Mouse (Mus musculus) CH12.LX (cell line): ENCODE results near the gene Hypk. TPM values are rescaled to one million over a fixed set of nuclear protein-coding genes. Genes with fewer than 3 reads are reported as not detected.

Experiments used
- DNase-seq: peaks from one replicate; pipeline ENCODE4 v3.0.0-alpha.2; 2013; ENCODE audit errors: extremely low read depth
- H3K27ac ChIP-seq: 2 replicates; pipeline ENCODE4 v1.5.1; 2012; ENCODE audit warnings: low read depth, mild to moderate bottlenecking, control low read depth, moderate library complexity; ENCODE audit not compliant: insufficient read depth
- H3K27me3 ChIP-seq: replicated peaks from 2 replicates; pipeline ENCODE3; 2012; ENCODE audit warnings: inconsistent platforms
- H3K36me3 ChIP-seq, 2 experiments: replicated peaks in 1 of 2; 2 replicates each; pipeline versions ENCODE3 to v1.6.1; 2012; ENCODE audit warnings: inconsistent platforms in 1 of 2, low read length in 1 of 2, mild to moderate bottlenecking in 1 of 2, mixed read lengths in 1 of 2, moderate library complexity in 1 of 2; ENCODE audit not compliant: control insufficient read depth in 1 of 2, insufficient read depth in 1 of 2
- H3K4me1 ChIP-seq, 2 experiments: 2 replicates each; pipeline ENCODE4 v1.6.1; 2012; ENCODE audit warnings: inconsistent platforms in 1 of 2, moderate library complexity in 1 of 2; ENCODE audit not compliant: insufficient read depth in 2 of 2, control insufficient read depth in 1 of 2
- H3K4me2 ChIP-seq: 2 replicates; pipeline ENCODE4 v1.6.1; 2012; ENCODE audit warnings: low read depth, mild to moderate bottlenecking, control low read depth; ENCODE audit not compliant: poor library complexity, insufficient read depth, severe bottlenecking
- H3K4me3 ChIP-seq, 3 experiments: fragments of 150-350 bp in 1 of 3; sonication (generic) in 1 of 3; replicated peaks in 1 of 3; 2 replicates each; pipeline versions ENCODE3 to v1.5.1; 2011 to 2012; ENCODE audit warnings: low read depth in 2 of 3, low read length in 2 of 3, mild to moderate bottlenecking in 2 of 3, moderate library complexity in 2 of 3, control low read depth in 1 of 3, improper control_type of control experiment in 1 of 3, inconsistent platforms in 1 of 3, mixed read lengths in 1 of 3; ENCODE audit not compliant: poor library complexity in 1 of 3
- H3K79me2 ChIP-seq: replicated peaks from 2 replicates; pipeline ENCODE4 v1.6.1; 2012; ENCODE audit warnings: mild to moderate bottlenecking, moderate library complexity; ENCODE audit not compliant: control insufficient read depth, poor library complexity, insufficient read depth, severe bottlenecking; ENCODE audit errors: extremely low read depth
- H3K9ac ChIP-seq: 2 replicates; pipeline ENCODE4 v1.6.1; 2012; ENCODE audit warnings: low read depth, mild to moderate bottlenecking, control low read depth, moderate library complexity; ENCODE audit not compliant: insufficient read depth
- H3K9me3 ChIP-seq: replicated peaks from 2 replicates; pipeline ENCODE3; 2012; ENCODE audit warnings: low read length, inconsistent platforms, mixed read lengths
- CHD1 ChIP-seq: IDR thresholded peaks from 2 replicates; pipeline ENCODE4 v1.6.1; 2012; ENCODE audit warnings: low read depth, low read length, improper control_type of control experiment, inconsistent platforms
- CHD2 ChIP-seq: IDR thresholded peaks from 2 replicates; pipeline ENCODE4 v1.6.1; 2011; ENCODE audit warnings: low read length, improper control_type of control experiment
- CTCF ChIP-seq, 2 experiments: IDR thresholded peaks in 1 of 2; conservative IDR thresholded peaks in 1 of 2; 2 replicates each; pipeline ENCODE4 v1.5.1; 2011 to 2012; ENCODE audit warnings: low read depth in 2 of 2, low read length in 2 of 2, improper control_type of control experiment in 1 of 2, inconsistent platforms in 1 of 2, mild to moderate bottlenecking in 1 of 2, moderate library complexity in 1 of 2
- E2F4 ChIP-seq: IDR thresholded peaks from 2 replicates; pipeline ENCODE4 v1.6.1; 2011; ENCODE audit warnings: low read depth, low read length, improper control_type of control experiment; ENCODE audit not compliant: insufficient replicate concordance
- ELF1 ChIP-seq: IDR thresholded peaks from 2 replicates; pipeline ENCODE4 v1.6.1; 2014; ENCODE audit warnings: low read depth, mild to moderate bottlenecking, inconsistent platforms, low read length, improper control_type of control experiment
- EP300 ChIP-seq: IDR thresholded peaks from 2 replicates; pipeline ENCODE4 v1.6.1; 2011; ENCODE audit warnings: low read length, improper control_type of control experiment
- ETS1 ChIP-seq: conservative IDR thresholded peaks from 2 replicates; pipeline ENCODE4 v1.6.1; 2012; ENCODE audit warnings: low read depth, mild to moderate bottlenecking, inconsistent platforms, low read length, improper control_type of control experiment, moderate library complexity
- GABPA ChIP-seq: IDR thresholded peaks from 2 replicates; pipeline ENCODE4 v1.6.1; 2012; ENCODE audit warnings: low read depth, low read length, improper control_type of control experiment, inconsistent platforms; ENCODE audit not compliant: insufficient replicate concordance
- HCFC1 ChIP-seq: IDR thresholded peaks from 2 replicates; pipeline ENCODE4 v1.6.1; 2012; ENCODE audit warnings: low read depth, mild to moderate bottlenecking, inconsistent platforms, low read length, improper control_type of control experiment
- IRF4 ChIP-seq: IDR thresholded peaks from 2 replicates; pipeline ENCODE4 v1.6.1; 2014; ENCODE audit warnings: low read depth, mild to moderate bottlenecking, inconsistent platforms, low read length, improper control_type of control experiment
- JUN ChIP-seq: IDR thresholded peaks from 2 replicates; pipeline ENCODE4 v1.6.1; 2011; ENCODE audit warnings: low read depth, mild to moderate bottlenecking, low read length, improper control_type of control experiment, moderate library complexity; ENCODE audit not compliant: insufficient read depth
- JUND ChIP-seq: conservative IDR thresholded peaks from 2 replicates; pipeline ENCODE4 v1.6.1; 2011; ENCODE audit warnings: low read depth, low read length, improper control_type of control experiment
- KAT2A ChIP-seq: IDR thresholded peaks from 2 replicates; pipeline ENCODE4 v1.6.1; 2012; ENCODE audit warnings: low read length, improper control_type of control experiment, inconsistent platforms; ENCODE audit not compliant: insufficient replicate concordance
- MAFK ChIP-seq: IDR thresholded peaks from 2 replicates; pipeline ENCODE4 v1.6.1; 2011; ENCODE audit warnings: low read length, improper control_type of control experiment; ENCODE audit not compliant: insufficient replicate concordance
- MAX ChIP-seq: IDR thresholded peaks from 2 replicates; pipeline ENCODE4 v1.6.1; 2011; ENCODE audit warnings: low read length, improper control_type of control experiment
- MAZ ChIP-seq: IDR thresholded peaks from 2 replicates; pipeline ENCODE4 v1.6.1; 2012; ENCODE audit warnings: low read depth, mild to moderate bottlenecking, inconsistent platforms, low read length, improper control_type of control experiment, moderate library complexity
- MXI1 ChIP-seq: IDR thresholded peaks from 2 replicates; pipeline ENCODE4 v1.6.1; 2011; ENCODE audit warnings: mild to moderate bottlenecking, low read depth, low read length, improper control_type of control experiment
- MYC ChIP-seq: IDR thresholded peaks from 2 replicates; pipeline ENCODE4 v1.6.1; 2011; ENCODE audit warnings: low read depth, mild to moderate bottlenecking, improper control_type of control experiment, low read length
- NELFE ChIP-seq: IDR thresholded peaks from 2 replicates; pipeline ENCODE4 v1.6.1; 2011; ENCODE audit warnings: low read depth, low read length, improper control_type of control experiment
- NRF1 ChIP-seq: IDR thresholded peaks from 2 replicates; pipeline ENCODE4 v1.6.1; 2014; ENCODE audit warnings: low read depth, mild to moderate bottlenecking, inconsistent platforms, low read length, improper control_type of control experiment, moderate library complexity
- PAX5 ChIP-seq: IDR thresholded peaks from 2 replicates; pipeline ENCODE4 v1.6.1; 2012; ENCODE audit warnings: low read length, inconsistent platforms, mixed read lengths
- POLR2A ChIP-seq: IDR thresholded peaks from 2 replicates; pipeline ENCODE4 v1.6.1; 2011; ENCODE audit warnings: low read depth, mild to moderate bottlenecking, improper control_type of control experiment, low read length
- POLR2AphosphoS2 ChIP-seq: IDR thresholded peaks from 2 replicates; pipeline ENCODE4 v1.6.1; 2011; ENCODE audit warnings: low read depth, low read length, improper control_type of control experiment
- RAD21 ChIP-seq: IDR thresholded peaks from 2 replicates; pipeline ENCODE4 v1.6.1; 2011; ENCODE audit warnings: low read depth, mild to moderate bottlenecking, low read length, improper control_type of control experiment, moderate library complexity
- RCOR1 ChIP-seq: conservative IDR thresholded peaks from 2 replicates; pipeline ENCODE4 v1.6.1; 2012; ENCODE audit warnings: low read depth, mild to moderate bottlenecking, inconsistent platforms, low read length, improper control_type of control experiment
- SIN3A ChIP-seq: IDR thresholded peaks from 2 replicates; pipeline ENCODE4 v1.6.1; 2012; ENCODE audit warnings: low read length, improper control_type of control experiment, inconsistent platforms
- SMC3 ChIP-seq: IDR thresholded peaks from 2 replicates; pipeline ENCODE4 v1.6.1; 2011; ENCODE audit warnings: low read depth, low read length, improper control_type of control experiment
- TBP ChIP-seq: conservative IDR thresholded peaks from 2 replicates; pipeline ENCODE4 v1.6.1; 2011; ENCODE audit warnings: low read depth, low read length, improper control_type of control experiment
- TCF12 ChIP-seq: IDR thresholded peaks from 2 replicates; pipeline ENCODE4 v1.6.1; 2014; ENCODE audit warnings: low read depth, mild to moderate bottlenecking, inconsistent platforms, low read length, improper control_type of control experiment
- ZMIZ1 ChIP-seq: IDR thresholded peaks from 2 replicates; pipeline ENCODE4 v1.6.1; 2012; ENCODE audit warnings: low read depth, mild to moderate bottlenecking, inconsistent platforms, low read length, improper control_type of control experiment
- ZNF384 ChIP-seq: IDR thresholded peaks from 2 replicates; pipeline ENCODE4 v1.6.1; 2012; ENCODE audit warnings: low read depth, low read length, improper control_type of control experiment, inconsistent platforms
- dilution Hi-C: fragments of 300-500 bp; cut with MboI; formaldehyde crosslinking; loops from 2 replicates; pipeline ENCODE4 v1.14.3; 2020; ENCODE audit warnings: low sequenced_read_pairs; ENCODE audit not compliant: extremely low pct_unique_long_range_greater_than_20kb, extremely low pct_ligation_motif_present
- in situ Hi-C: fragments of 300-500 bp; cut with MboI; formaldehyde crosslinking; loops from 3 replicates; pipeline ENCODE4 v1.14.3; 2019; ENCODE audit warnings: low sequenced_read_pairs, low pct_ligation_motif_present, low pct_unique_long_range_greater_than_20kb, mixed read lengths
- polyA plus RNA-seq: library from polyadenylated mRNA; unstranded; fragments of >175 nt; gene quantifications from 2 replicates; pipeline ENCODE4 v1.2.1, GENCODE M21; 2012; ENCODE audit warnings: low read depth; ENCODE audit not compliant: insufficient read length
- total RNA-seq, 2 experiments: library from RNA; depleted of rRNA; stranded (reverse); fragments of 300-350 nt in 1 of 2; fragments of >200 nt in 1 of 2; gene quantifications; 2 replicates each; pipeline ENCODE4 v1.2.3; 2012 to 2014

Gene Hypk
- total and polyA plus RNA-seq, 3 experiments = 11.7 to 119 (median 15.4) TPM

DNA sequence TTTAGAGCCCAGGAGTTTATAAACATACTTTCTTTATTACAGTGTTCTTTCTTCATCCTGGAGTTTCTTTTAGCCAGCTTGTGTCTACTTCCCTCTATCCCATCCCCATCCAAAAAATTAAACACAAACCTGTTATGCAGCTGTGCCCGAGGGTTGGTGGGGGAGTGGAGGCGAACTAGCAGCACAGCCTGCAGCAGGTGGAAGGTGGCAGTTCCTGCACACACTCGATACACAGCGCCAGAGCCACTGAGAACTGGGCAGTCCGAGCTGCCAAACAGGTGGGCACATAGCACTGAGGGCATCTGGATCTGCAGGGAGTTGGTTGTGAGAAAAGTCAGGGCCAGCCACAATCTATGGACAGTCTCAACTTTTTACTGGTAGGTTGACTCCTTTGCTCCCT lies 2.4 kb downstream of the Hypk start:
- in situ Hi-C loops (no loop called here), dilution Hi-C loops (no loop called here)
- H3K4me1 ChIP-seq = peaks cover under 1 to 29% of the 10 kb centered on the region in 2 experiments
- H3K9ac ChIP-seq = no peak overlapping the region
- no peak for DNase-seq
- no peaks in the 10 kb centered on the region for H3K27me3 ChIP-seq
- H3K36me3 ChIP-seq = peaks cover 12 to 56% of the 10 kb centered on the region in 2 experiments
- no peaks in the 10 kb centered on the region for H3K9me3 ChIP-seq
- H3K27ac ChIP-seq = no peak overlapping the region
- peaks cover 2% of the 10 kb centered on the region; the same call in 1 of the 2 replicates for H3K79me2 ChIP-seq
- H3K4me2 ChIP-seq = no peak overlapping the region
- TF ChIP-seq POLR2AphosphoS2 (no peak), MAZ (no peak), JUND (no peak)
- H3K4me3 ChIP-seq = no peak overlapping the region

DNA sequence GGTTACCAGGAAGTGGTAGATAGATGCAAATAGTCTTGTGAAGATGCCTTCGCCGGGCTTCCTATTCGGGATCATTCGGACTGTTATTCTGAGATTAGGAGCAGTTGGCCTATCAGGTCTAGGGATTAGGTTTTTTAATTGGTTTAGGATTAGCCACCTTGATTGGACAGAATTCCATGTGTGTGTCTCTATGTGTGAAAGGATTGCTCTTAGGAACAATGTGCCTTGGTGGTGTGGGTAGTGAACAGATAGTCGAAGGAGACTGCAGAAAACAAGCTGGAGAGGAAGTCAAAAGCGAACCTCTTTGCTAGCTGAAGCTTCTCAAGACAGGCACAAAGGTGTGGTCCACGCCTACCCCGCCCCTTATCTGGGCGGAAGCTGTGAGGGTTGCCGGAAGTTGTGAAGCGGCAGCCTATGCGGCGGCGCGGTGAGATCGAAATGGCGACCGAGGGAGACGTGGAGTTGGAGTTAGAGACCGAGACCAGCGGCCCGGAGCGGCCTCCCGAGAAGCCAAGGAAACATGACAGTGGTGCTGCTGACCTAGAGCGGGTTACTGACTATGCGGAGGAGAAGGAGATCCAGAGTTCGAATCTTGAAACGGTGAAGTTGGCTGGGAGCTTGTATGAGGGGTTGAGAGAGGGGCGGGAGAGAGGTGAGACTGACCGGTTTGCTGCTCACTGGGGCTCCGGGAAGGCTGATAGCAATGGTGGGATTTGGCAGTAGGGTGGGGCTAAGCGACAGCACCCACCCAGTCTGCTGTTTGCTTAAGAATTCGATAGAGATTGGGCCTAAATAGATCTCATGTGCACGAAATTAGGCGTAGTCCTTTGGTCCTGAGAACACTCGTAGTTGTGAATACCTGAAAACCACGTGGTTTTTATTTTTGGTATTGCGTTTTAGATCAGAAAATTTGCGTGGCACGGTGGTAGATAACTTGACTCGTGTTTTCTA lies 3.9 kb downstream of the Hypk start, which contains the start of gene Serinc4:
Gene Serinc4 (minus strand): TSS at position 90 of the 951 bp plus-strand sequence.
- peak within 1 kb of the TSS; percentile 72 to 97 (median 86) for H3K4me3 ChIP-seq
- H3K9me3 ChIP-seq = no peaks in the 10 kb centered on the region
- H3K4me2 ChIP-seq = peak within 1 kb of the TSS; percentile 80
- peak within 1 kb of the TSS; percentile 81 for H3K9ac ChIP-seq
- peak within 1 kb of the TSS; percentile 52 for H3K27ac ChIP-seq
- dilution Hi-C loops (no loop called here), in situ Hi-C loops (no loop called here)
- no peak for TF ChIP-seq PAX5
- no peak for TF ChIP-seq RCOR1
- TF ChIP-seq ZNF384 = no peak
- no peak for TF ChIP-seq CHD1
- TF ChIP-seq MAFK = no peak
- peak; percentile 89 for TF ChIP-seq MAX
- 0 out of 2 replicates have a peak, but pooled peaks have one; percentile 5 for TF ChIP-seq E2F4
- TF ChIP-seq NELFE = peak; percentile 88
- TF ChIP-seq KAT2A = 0 out of 2 replicates have a peak, but pooled peaks have one; percentile 16
- no peak for TF ChIP-seq EP300
- TF ChIP-seq ETS1 = no peak
- TF ChIP-seq MXI1 = peak; percentile 80; the same call in 1 of the 2 replicates
- TF ChIP-seq SMC3 = no peak
- TF ChIP-seq CHD2 = no peak
- TF ChIP-seq ZMIZ1 = peak; percentile 91
- TF ChIP-seq HCFC1 = peak; percentile 78
- TF ChIP-seq RAD21 = no peak
- TF ChIP-seq TCF12 = peak; percentile 74; the same call in 1 of the 2 replicates
- no peak for TF ChIP-seq JUN
- TF ChIP-seq CTCF (conservative IDR thresholded peaks at IDR 0.05 in 1 of 2, IDR thresholded peaks at IDR 0.05 in 1 of 2; ENCODE audit: low read depth in 2 of 2, low read length in 2 of 2) = no peak
- peak; percentile 60; the same call in 1 of the 2 replicates for TF ChIP-seq TBP
- peak; percentile 78 for TF ChIP-seq NRF1
- peak; percentile 30; the same call in 1 of the 2 replicates for TF ChIP-seq IRF4
- TF ChIP-seq MYC = peak; percentile 89
- TF ChIP-seq SIN3A = peak; percentile 81
- TF ChIP-seq POLR2AphosphoS2 = peak; percentile 89; the same call in 1 of the 2 replicates
- TF ChIP-seq ELF1 = peak; percentile 87
- TF ChIP-seq GABPA = no peak
- TF ChIP-seq POLR2A = peak; percentile 94
- 0 out of 2 replicates have a peak, but pooled peaks cover 2% of the 10 kb centered on the region for H3K79me2 ChIP-seq
- H3K4me1 ChIP-seq = peaks cover 0 to 21% of the 10 kb centered on the region in 2 experiments; a peak in 2 of 4 replicates
- H3K36me3 ChIP-seq = peaks cover 12 to 51% of the 10 kb centered on the region in 2 experiments
- H3K27me3 ChIP-seq = no peaks in the 10 kb centered on the region
- peak; percentile 92 for DNase-seq
